Mouse (Mus musculus) myocyte (in vitro differentiated cells): Measurements from ENCODE around the gene Adamts8. TPM values are rescaled to one million over a fixed set of nuclear protein-coding genes. Genes with fewer than 3 reads are reported as not detected.

ENCODE experiments used
- H3K27me3 ChIP-seq: one replicate; pipeline ENCODE4 v1.6.1; 2011; ENCODE audit not compliant: control insufficient read depth, insufficient read depth, insufficient read length
- H3K36me3 ChIP-seq: one replicate; pipeline ENCODE4 v1.6.1; 2011; ENCODE audit not compliant: control insufficient read depth, insufficient read depth
- H3K4me2 ChIP-seq: one replicate; pipeline ENCODE4 v1.6.1; 2011; ENCODE audit warnings: low read depth, control low read depth
- H3K4me3 ChIP-seq: one replicate; pipeline ENCODE4 v1.5.1; 2011; ENCODE audit warnings: mild to moderate bottlenecking, control low read depth, moderate library complexity
- H3K79me2 ChIP-seq: one replicate; pipeline ENCODE4 v1.6.1; 2011; ENCODE audit not compliant: control insufficient read depth, insufficient read depth
- H3ac ChIP-seq: one replicate; pipeline ENCODE4 v1.6.1; 2011; ENCODE audit not compliant: control insufficient read depth, insufficient read length
- CEBPB ChIP-seq: IDR thresholded peaks from 2 replicates; pipeline ENCODE4 v1.6.1; 2011; ENCODE audit warnings: mild to moderate bottlenecking, moderate library complexity; ENCODE audit not compliant: poor library complexity, insufficient read depth, severe bottlenecking
- E2F4 ChIP-seq: IDR thresholded peaks from one replicate; pipeline ENCODE4 v1.6.1; 2011; ENCODE audit warnings: mild to moderate bottlenecking, control low read depth, moderate library complexity; ENCODE audit not compliant: insufficient read depth
- MAX ChIP-seq: IDR thresholded peaks from one replicate; pipeline ENCODE4 v1.6.1; 2011; ENCODE audit warnings: low read depth, mild to moderate bottlenecking, control low read depth
- MYOD1 ChIP-seq, 3 experiments: IDR thresholded peaks; one replicate each; pipeline ENCODE4 v1.6.1; 2011; ENCODE audit warnings: control low read depth in 2 of 3, low read depth in 2 of 3, mild to moderate bottlenecking in 2 of 3, moderate library complexity in 1 of 3; ENCODE audit not compliant: insufficient read length in 2 of 3, control insufficient read depth in 1 of 3
- MYOG ChIP-seq, 3 experiments: IDR thresholded peaks; one replicate each; pipeline ENCODE4 v1.6.1; 2011; ENCODE audit warnings: control low read depth in 2 of 3, low read depth in 2 of 3, mild to moderate bottlenecking in 2 of 3; ENCODE audit not compliant: insufficient read length in 2 of 3, control insufficient read depth in 1 of 3, insufficient read depth in 1 of 3
- POLR2A ChIP-seq: IDR thresholded peaks from one replicate; pipeline ENCODE4 v1.6.1; 2011; ENCODE audit warnings: low read depth, mild to moderate bottlenecking, control low read depth, moderate library complexity; ENCODE audit not compliant: insufficient read length
- POLR2AphosphoS2 ChIP-seq: IDR thresholded peaks from one replicate; pipeline ENCODE4 v1.6.1; 2011; ENCODE audit warnings: low read depth, control low read depth; ENCODE audit not compliant: insufficient read length
- REST ChIP-seq: IDR thresholded peaks from one replicate; pipeline ENCODE4 v1.6.1; 2011; ENCODE audit warnings: mild to moderate bottlenecking, control low read depth, moderate library complexity; ENCODE audit not compliant: insufficient read depth, insufficient read length
- SRF ChIP-seq: IDR thresholded peaks from one replicate; pipeline ENCODE4 v1.6.1; 2011; ENCODE audit warnings: low read depth; ENCODE audit not compliant: control insufficient read depth, insufficient read length
- TCF12 ChIP-seq: IDR thresholded peaks from one replicate; pipeline ENCODE4 v1.6.1; 2011; ENCODE audit warnings: mild to moderate bottlenecking, control low read depth; ENCODE audit not compliant: poor library complexity, insufficient read depth, severe bottlenecking
- TCF3 ChIP-seq: IDR thresholded peaks from one replicate; pipeline ENCODE4 v1.6.1; 2011; ENCODE audit warnings: low read depth, control low read depth; ENCODE audit not compliant: insufficient read length
- USF1 ChIP-seq: IDR thresholded peaks from one replicate; pipeline ENCODE4 v1.6.1; 2011; ENCODE audit warnings: low read depth, mild to moderate bottlenecking, control low read depth, moderate library complexity
- polyA plus RNA-seq: library from polyadenylated mRNA; unstranded; fragments of >200 nt; fragmentation: generic; extraction: Trizol; gene quantifications from one replicate; pipeline ENCODE4 v1.2.1, GENCODE M21; 2012; ENCODE audit warnings: missing spikeins

The Adamts8 gene
- polyA plus RNA-seq, 1 experiment, result not detected

DNA sequence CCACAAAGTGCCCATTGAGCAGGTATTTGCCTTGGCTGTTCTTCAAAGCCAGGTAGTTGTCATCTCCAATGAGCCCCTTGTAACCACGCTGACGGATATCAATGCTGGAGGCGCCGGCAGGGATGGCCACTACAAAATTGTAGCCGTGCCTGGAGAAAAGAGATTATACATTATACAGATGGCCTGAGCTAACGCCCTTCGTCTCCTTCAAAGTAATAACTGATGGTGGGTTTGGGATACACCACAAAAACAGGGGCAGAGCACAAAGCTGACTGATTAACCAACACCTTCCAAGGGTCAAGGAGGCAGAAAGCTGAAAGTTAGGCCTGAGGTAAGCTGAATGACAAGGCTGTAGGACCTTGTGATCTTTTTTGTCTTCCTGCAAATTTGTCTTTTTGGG is 39.7 kb upstream of the Adamts8 start:
- Histone ChIP-seq H3K4me3 (no peak overlapping the region), H3K4me2 (no peak overlapping the region), H3K27me3 (no peaks in the 10 kb centered on the region), H3K79me2 (no peaks in the 10 kb centered on the region), H3K36me3 (no peaks in the 10 kb centered on the region), H3ac (no peak overlapping the region)
- TF ChIP-seq TCF12, result no peak
- no peak for TF ChIP-seq MYOG (IDR thresholded peaks at IDR 0.05; ENCODE audit: control insufficient read depth in 1 of 3, insufficient read depth in 1 of 3, insufficient read length in 2 of 3, low read depth in 2 of 3)
- TF ChIP-seq REST, result no peak
- no peak for TF ChIP-seq MYOD1 (IDR thresholded peaks at IDR 0.05; ENCODE audit: control insufficient read depth in 1 of 3, insufficient read length in 2 of 3, low read depth in 2 of 3)
- no peak for TF ChIP-seq CEBPB
- no peak for TF ChIP-seq TCF3
- no peak for TF ChIP-seq SRF
- no peak for TF ChIP-seq POLR2A
- TF ChIP-seq USF1, result no peak
- TF ChIP-seq E2F4, result no peak

DNA sequence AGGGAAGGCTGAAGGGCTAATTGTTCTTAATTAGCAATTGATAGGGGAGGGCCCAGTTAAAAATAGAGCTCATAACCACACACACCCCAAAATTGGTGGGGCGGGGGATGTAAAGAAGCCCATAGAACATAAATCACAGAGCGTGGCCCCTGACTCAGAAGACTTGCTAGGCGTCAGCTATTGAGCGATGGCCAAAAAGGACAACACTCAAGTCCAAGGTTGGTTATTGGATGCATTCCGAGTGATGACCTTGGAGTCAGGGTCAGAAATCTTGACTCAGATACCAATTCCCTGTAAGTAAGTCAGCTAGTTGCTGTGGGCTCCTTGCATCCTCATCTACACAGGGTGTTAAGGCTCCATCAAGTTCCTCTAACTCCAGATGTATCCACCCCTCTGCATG is 39.1 kb upstream of the Adamts8 start:
- Histone ChIP-seq H3K36me3 (no peaks in the 10 kb centered on the region), H3K79me2 (no peaks in the 10 kb centered on the region), H3K27me3 (no peaks in the 10 kb centered on the region), H3K4me3 (no peak overlapping the region), H3K4me2 (no peak overlapping the region), H3ac (no peak overlapping the region)
- TF ChIP-seq MAX (no peak), E2F4 (no peak)

DNA sequence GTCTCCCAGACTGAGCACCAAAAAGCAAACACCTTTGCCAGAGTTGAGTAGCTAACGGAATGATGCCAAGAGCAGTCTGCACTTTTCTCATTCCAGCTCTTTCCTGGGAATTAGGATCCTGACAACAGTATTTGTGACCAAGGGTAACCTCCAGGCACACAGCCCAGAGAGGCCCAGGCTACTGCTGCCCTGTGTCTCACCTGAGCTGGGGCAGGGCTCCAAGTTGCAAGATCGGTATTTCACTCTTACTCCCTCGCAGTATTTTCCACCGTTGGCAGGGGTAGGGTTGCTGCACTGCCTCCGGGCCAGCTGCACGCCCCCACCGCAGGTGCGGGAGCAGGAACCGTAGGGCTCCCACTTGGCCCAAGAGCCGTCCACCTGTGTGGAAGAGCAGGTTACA is 36.5 kb upstream of the Adamts8 start:
- no peak overlapping the region for H3K4me3 ChIP-seq
- no peaks in the 10 kb centered on the region for H3K36me3 ChIP-seq
- TF ChIP-seq SRF, result no peak
- TF ChIP-seq USF1, result no peak
- TF ChIP-seq TCF3, result no peak
- TF ChIP-seq TCF12, result no peak
- TF ChIP-seq POLR2AphosphoS2, result no peak
- TF ChIP-seq MAX, result no peak
- no peak for TF ChIP-seq CEBPB
- TF ChIP-seq E2F4, result no peak
- no peak for TF ChIP-seq REST
- no peak for TF ChIP-seq MYOD1 (IDR thresholded peaks at IDR 0.05; ENCODE audit: control insufficient read depth in 1 of 3, insufficient read length in 2 of 3, low read depth in 2 of 3)
- TF ChIP-seq MYOG (IDR thresholded peaks at IDR 0.05; ENCODE audit: control insufficient read depth in 1 of 3, insufficient read depth in 1 of 3, insufficient read length in 2 of 3, low read depth in 2 of 3), result no peak
- TF ChIP-seq POLR2A, result no peak
- no peaks in the 10 kb centered on the region for H3K79me2 ChIP-seq
- H3ac ChIP-seq, result no peak overlapping the region
- H3K27me3 ChIP-seq, result no peaks in the 10 kb centered on the region
- no peak overlapping the region for H3K4me2 ChIP-seq

DNA sequence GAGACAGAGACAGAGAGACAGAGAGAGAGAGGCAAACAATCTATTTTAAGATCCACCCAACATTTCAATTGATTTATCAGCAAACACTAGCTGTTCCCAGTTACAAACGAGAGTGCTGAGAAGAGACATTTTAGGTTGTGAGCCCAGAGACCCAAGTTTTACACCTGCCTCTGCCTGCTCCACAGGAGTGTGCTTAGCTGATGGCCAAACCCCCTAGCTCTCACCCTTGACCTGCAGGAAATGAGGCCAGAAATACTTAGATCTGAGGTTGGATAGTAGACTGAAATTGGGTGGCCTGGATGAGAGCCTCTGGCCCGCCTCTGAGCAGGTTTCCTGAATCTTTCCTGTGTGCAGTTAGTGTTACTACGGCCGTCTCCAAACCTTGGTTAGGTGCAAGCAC is 35.9 kb upstream of the Adamts8 start:
- Histone ChIP-seq H3ac (no peak overlapping the region), H3K4me2 (no peak overlapping the region), H3K36me3 (no peaks in the 10 kb centered on the region), H3K4me3 (no peak overlapping the region), H3K79me2 (no peaks in the 10 kb centered on the region), H3K27me3 (no peaks in the 10 kb centered on the region)
- no peak for TF ChIP-seq TCF12
- no peak for TF ChIP-seq SRF
- no peak for TF ChIP-seq E2F4
- no peak for TF ChIP-seq POLR2AphosphoS2
- TF ChIP-seq CEBPB, result no peak
- TF ChIP-seq USF1, result no peak
- TF ChIP-seq POLR2A, result no peak
- TF ChIP-seq TCF3, result no peak
- TF ChIP-seq REST, result no peak
- TF ChIP-seq MYOD1 (IDR thresholded peaks at IDR 0.05; ENCODE audit: control insufficient read depth in 1 of 3, insufficient read length in 2 of 3, low read depth in 2 of 3), result no peak
- TF ChIP-seq MAX, result no peak
- no peak for TF ChIP-seq MYOG (IDR thresholded peaks at IDR 0.05; ENCODE audit: control insufficient read depth in 1 of 3, insufficient read depth in 1 of 3, insufficient read length in 2 of 3, low read depth in 2 of 3)

DNA sequence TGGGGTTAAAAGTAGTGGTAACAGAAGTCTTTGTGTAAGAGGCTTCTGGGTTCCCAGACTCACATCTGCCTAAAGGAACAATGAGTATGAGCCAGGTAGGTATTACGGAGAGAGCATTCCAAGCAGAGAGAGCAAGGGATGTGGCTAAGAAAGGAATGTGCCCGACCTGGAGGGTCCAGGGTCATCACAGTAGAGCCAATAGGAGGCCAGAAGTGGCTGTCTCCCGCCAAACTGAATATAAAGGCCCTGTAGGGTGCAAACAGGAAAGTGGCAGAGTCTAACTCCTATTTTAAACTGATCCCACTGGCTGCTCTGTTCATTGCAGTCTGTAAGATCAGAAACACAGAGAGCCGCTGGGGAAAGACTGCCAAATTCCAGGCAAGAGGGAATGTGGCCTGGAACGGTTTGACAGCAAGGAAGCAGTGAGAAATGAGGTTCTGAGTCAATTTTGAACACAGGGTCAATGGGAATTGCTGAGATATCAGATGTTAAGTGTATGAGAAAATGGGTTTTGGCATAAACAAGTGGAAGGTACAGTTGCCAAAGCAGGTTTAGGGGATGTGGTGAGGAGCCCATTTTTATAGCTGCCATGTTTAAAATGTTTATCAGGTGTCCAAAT is 34.6 kb upstream of the Adamts8 start:
- Histone ChIP-seq H3K4me3 (no peak overlapping the region), H3ac (no peak overlapping the region), H3K79me2 (no peaks in the 10 kb centered on the region), H3K36me3 (no peaks in the 10 kb centered on the region), H3K27me3 (no peaks in the 10 kb centered on the region), H3K4me2 (no peak overlapping the region)
- TF ChIP-seq MAX (no peak), TCF3 (no peak), MYOG (IDR thresholded peaks at IDR 0.05; ENCODE audit: control insufficient read depth in 1 of 3, insufficient read depth in 1 of 3, insufficient read length in 2 of 3, low read depth in 2 of 3) (no peak), MYOD1 (IDR thresholded peaks at IDR 0.05; ENCODE audit: control insufficient read depth in 1 of 3, insufficient read length in 2 of 3, low read depth in 2 of 3) (no peak), SRF (no peak), USF1 (no peak), TCF12 (no peak), E2F4 (no peak), POLR2AphosphoS2 (no peak)
